Mouse (Mus musculus) ES-E14 (cell line): Measurements from ENCODE around the gene Phyhipl. TPM values are rescaled to one million over a fixed set of nuclear protein-coding genes. Genes with fewer than 3 reads are reported as not detected.

Experiments
- DNase-seq: peaks from one replicate; pipeline ENCODE4 v3.0.0-alpha.2; 2013; ENCODE audit warnings: low read depth, low spot score
- H3K27ac ChIP-seq: 2 replicates; pipeline ENCODE4 v1.5.1; 2012; ENCODE audit warnings: low read depth, mild to moderate bottlenecking, low read length, moderate library complexity, mixed read lengths; ENCODE audit not compliant: poor library complexity, insufficient read depth, severe bottlenecking
- H3K36me3 ChIP-seq: 2 replicates; pipeline ENCODE4 v1.6.1; 2012; ENCODE audit warnings: mild to moderate bottlenecking, low read length, moderate library complexity, mixed read lengths; ENCODE audit not compliant: control insufficient read depth, poor library complexity, insufficient read depth, severe bottlenecking
- H3K4me1 ChIP-seq, 2 experiments: fragments of 150-350 bp in 1 of 2; sonication (generic) in 1 of 2; 2 replicates each; pipeline ENCODE4 v1.6.1; 2012; ENCODE audit warnings: low read length in 2 of 2, mild to moderate bottlenecking in 1 of 2, mixed read lengths in 1 of 2; ENCODE audit not compliant: control insufficient read depth in 2 of 2, insufficient read depth in 2 of 2, poor library complexity in 1 of 2
- H3K4me3 ChIP-seq, 2 experiments: fragments of 150-350 bp in 1 of 2; sonication (generic) in 1 of 2; 2 replicates each; pipeline ENCODE4 v1.5.1; 2012; ENCODE audit warnings: low read length in 2 of 2, low read depth in 1 of 2, mild to moderate bottlenecking in 1 of 2, mixed read lengths in 1 of 2; ENCODE audit not compliant: insufficient read depth in 1 of 2, poor library complexity in 1 of 2, severe bottlenecking in 1 of 2
- H3K9ac ChIP-seq: 2 replicates; pipeline ENCODE4 v1.6.1; 2012; ENCODE audit warnings: low read depth, mild to moderate bottlenecking, low read length, mixed read lengths; ENCODE audit not compliant: poor library complexity, insufficient read depth, severe bottlenecking
- H3K9me3 ChIP-seq: fragments of 150-350 bp; sonication (generic); 2 replicates; pipeline ENCODE4 v1.6.1; 2012; ENCODE audit warnings: low read depth, mild to moderate bottlenecking, low read length; ENCODE audit not compliant: control insufficient read depth, insufficient read depth
- CHD2 ChIP-seq: IDR thresholded peaks from 2 replicates; pipeline ENCODE4 v1.6.1; 2014; ENCODE audit warnings: mild to moderate bottlenecking, low read depth, low read length, inconsistent platforms
- HCFC1 ChIP-seq: IDR thresholded peaks from 2 replicates; pipeline ENCODE4 v1.6.1; 2012; ENCODE audit warnings: low read length, inconsistent platforms, borderline replicate concordance; ENCODE audit not compliant: insufficient read depth
- MAFK ChIP-seq: IDR thresholded peaks from 2 replicates; pipeline ENCODE4 v1.6.1; 2014; ENCODE audit warnings: mild to moderate bottlenecking, low read depth, low read length, inconsistent platforms; ENCODE audit not compliant: insufficient read depth
- ZC3H11A ChIP-seq: IDR thresholded peaks from 2 replicates; pipeline ENCODE4 v1.6.1; 2012; ENCODE audit warnings: low read depth, mild to moderate bottlenecking, inconsistent platforms, low read length, borderline replicate concordance
- ZNF384 ChIP-seq: IDR thresholded peaks from 2 replicates; pipeline ENCODE4 v1.6.1; 2012; ENCODE audit warnings: low read depth, low read length, inconsistent platforms
- in situ Hi-C, 2 experiments: fragments of 600-800 bp; cut with MboI; formaldehyde crosslinking; loops; one replicate each; pipeline ENCODE4 v1.15.1; 2025; ENCODE audit warnings: low sequenced_read_pairs in 2 of 2, inconsistent platforms in 1 of 2; ENCODE audit not compliant: unreplicated experiment in 2 of 2
- total RNA-seq: library from RNA; depleted of rRNA; stranded (reverse); fragments of 300-350 nt; gene quantifications from 2 replicates; pipeline ENCODE4 v1.2.3, GENCODE M21; 2012

Phyhipl gene
- total RNA-seq, 1 experiment = 1.5 TPM

- TF ChIP-seq HCFC1 = no peak
- TF ChIP-seq MAFK = no peak
- H3K27ac ChIP-seq = no peak overlapping the region
- in situ Hi-C loops = no loop called here
- H3K9ac ChIP-seq = no peak overlapping the region
- DNase-seq = peak; percentile 66
- no peaks in the 10 kb centered on the region for H3K9me3 ChIP-seq
- H3K36me3 ChIP-seq = peaks cover 3% of the 10 kb centered on the region; the same call in 1 of the 2 replicates
- H3K4me3 ChIP-seq = no peak overlapping the region
- no peaks in the 10 kb centered on the region; a peak in 1 of 4 replicates for H3K4me1 ChIP-seq
Observed at GRCm38 (mm10) chr10:70540456-70541195, 115.1 kb downstream of the Phyhipl start.

- no peak for DNase-seq
- Histone ChIP-seq H3K4me1 (no peaks in the 10 kb centered on the region; a peak in 1 of 4 replicates), H3K27ac (no peak overlapping the region), H3K9ac (no peak overlapping the region), H3K36me3 (peaks cover 2% of the 10 kb centered on the region; the same call in 1 of the 2 replicates), H3K9me3 (no peaks in the 10 kb centered on the region), H3K4me3 (no peak overlapping the region)
- TF ChIP-seq MAFK (no peak), ZNF384 (no peak), CHD2 (no peak), ZC3H11A (no peak), HCFC1 (no peak)
- in situ Hi-C loops = no loop called here
Observed at GRCm38 (mm10) chr10:70539251-70539650, 116.5 kb downstream of the Phyhipl start.

- no peak for DNase-seq
- Histone ChIP-seq H3K4me3 (no peak overlapping the region), H3K4me1 (no peaks in the 10 kb centered on the region; a peak in 1 of 4 replicates), H3K9me3 (no peaks in the 10 kb centered on the region), H3K9ac (no peak overlapping the region), H3K36me3 (no peaks in the 10 kb centered on the region; the same call in 1 of the 2 replicates), H3K27ac (no peak overlapping the region)
- in situ Hi-C loops = no loop called here
- TF ChIP-seq HCFC1 = no peak
- TF ChIP-seq CHD2 = no peak
- no peak for TF ChIP-seq ZNF384
- TF ChIP-seq ZC3H11A = no peak
- no peak for TF ChIP-seq MAFK
Observed at GRCm38 (mm10) chr10:70537694-70538093, 118.1 kb downstream of the Phyhipl start.

- no peak overlapping the region for H3K4me3 ChIP-seq
- H3K27ac ChIP-seq = no peak overlapping the region
- TF ChIP-seq MAFK (no peak), ZC3H11A (no peak), HCFC1 (no peak), CHD2 (no peak), ZNF384 (no peak)
- in situ Hi-C loops = no loop called here
- H3K4me1 ChIP-seq = no peaks in the 10 kb centered on the region; a peak in 1 of 4 replicates
- no peak for DNase-seq
- H3K9me3 ChIP-seq = no peaks in the 10 kb centered on the region
- H3K36me3 ChIP-seq = no peaks in the 10 kb centered on the region; the same call in 1 of the 2 replicates
- H3K9ac ChIP-seq = no peak overlapping the region
Observed at GRCm38 (mm10) chr10:70535401-70535800, 120.4 kb downstream of the Phyhipl start.

DNA sequence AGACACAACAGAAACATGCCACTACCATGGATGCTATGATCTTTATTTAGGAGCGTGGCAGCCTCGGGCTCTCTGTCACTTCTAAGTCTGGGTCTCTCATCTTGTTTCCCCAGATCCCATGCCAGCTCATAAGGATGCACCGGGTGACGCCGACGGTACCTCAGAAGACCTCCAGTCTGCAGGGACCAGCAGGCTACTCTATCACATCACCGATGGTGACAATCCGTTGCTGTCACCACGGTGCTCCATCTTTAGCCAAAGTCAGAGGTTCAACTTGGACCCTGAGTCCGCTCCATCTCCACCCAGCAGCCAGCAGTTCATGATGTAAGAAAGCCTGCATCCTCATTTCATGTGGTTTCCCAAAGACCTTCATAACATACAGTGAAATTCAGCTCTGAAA is 121.2 kb downstream of the Phyhipl start:
- no peaks in the 10 kb centered on the region for H3K9me3 ChIP-seq
- H3K4me3 ChIP-seq = no peak overlapping the region
- in situ Hi-C loops = no loop called here
- no peak overlapping the region for H3K27ac ChIP-seq
- DNase-seq = no peak
- no peak for TF ChIP-seq MAFK
- no peak for TF ChIP-seq CHD2
- TF ChIP-seq HCFC1 = no peak
- TF ChIP-seq ZNF384 = no peak
- no peak for TF ChIP-seq ZC3H11A
- H3K4me1 ChIP-seq = no peaks in the 10 kb centered on the region; a peak in 1 of 4 replicates
- no peaks in the 10 kb centered on the region; the same call in 1 of the 2 replicates for H3K36me3 ChIP-seq
- H3K9ac ChIP-seq = no peak overlapping the region
